Mouse (Mus musculus) C2C12 (cell line): ENCODE measurements at regions not wholly inside any gene's neighbourhood (a gene's known extent, or its start where the extent isn't known, plus 50 kb on each side); places are given as distances from the start of the nearest gene placed in this dataset.

ENCODE experiments used
- CTCF ChIP-seq: IDR thresholded peaks from one replicate; pipeline ENCODE4 v1.5.1; 2011; ENCODE audit not compliant: control insufficient read depth, insufficient read depth, insufficient read length
- USF1 ChIP-seq: IDR thresholded peaks from one replicate; pipeline ENCODE4 v1.6.1; 2011; ENCODE audit warnings: low read depth, mild to moderate bottlenecking, control low read depth, moderate library complexity

- TF ChIP-seq USF1 = no peak
- TF ChIP-seq CTCF = no peak
Measured at GRCm38 (mm10) chr4:9080821-9081493, 842.1 kb upstream of the Car8 start.
